Mouse (Mus musculus): ENCODE measurements around the gene Camta1. TPM values are rescaled to one million over a fixed set of nuclear protein-coding genes. Genes with fewer than 3 reads are reported as not detected.

The Camta1 gene
- total and polyA plus RNA-seq, 2 experiments = 2.7 to 6.1 TPM

DNA sequence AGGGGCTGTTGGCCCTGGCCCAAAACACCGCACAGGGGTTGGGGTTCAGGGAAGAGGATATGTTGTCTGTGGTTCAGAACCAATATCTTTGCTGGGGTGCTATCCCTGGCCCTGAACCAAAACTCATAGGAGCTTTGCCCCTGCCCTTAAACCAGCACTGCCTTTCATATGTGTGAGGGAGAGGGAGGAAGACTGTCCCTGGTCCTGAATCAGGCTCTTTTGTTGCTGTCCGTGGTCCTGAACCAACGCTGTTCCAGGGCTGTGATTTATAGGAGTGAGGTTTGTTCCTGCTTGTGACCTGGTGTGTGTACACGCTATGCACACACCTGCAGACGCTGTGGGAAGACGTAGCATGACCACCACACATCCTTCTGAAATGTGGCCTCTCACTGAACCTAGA, 256.8 kb downstream of the Camta1 start:
- H3K4me3 ChIP-seq (ENCODE audit: insufficient read depth, low read depth, low read length) = no peak overlapping the region
- H3K9ac ChIP-seq (ENCODE audit: low read depth, low read length) = no peak overlapping the region
- TF ChIP-seq CTCF (IDR thresholded peaks at IDR 0.05; ENCODE audit: low read depth, low read length) (no peak), POLR2A (IDR thresholded peaks at IDR 0.05; ENCODE audit: extremely low read depth, insufficient read depth, low read length) (no peak)
- H3K27ac ChIP-seq (replicated peaks; ENCODE audit: insufficient read depth, low read depth, low read length) = no peak overlapping the region
- peak; percentile 13 for DNase-seq (ENCODE audit: extremely low read depth, low read depth, low spot score)
- no peaks in the 10 kb centered on the region for H3K36me3 ChIP-seq (ENCODE audit: control insufficient read depth, insufficient read depth, low read length)
- H3K79me2 ChIP-seq (ENCODE audit: control insufficient read depth, insufficient read depth, low read length) = no peaks in the 10 kb centered on the region
- 33% methylated on average over 6 of the region's 6 CpGs for WGBS
- peaks cover 5% of the 10 kb centered on the region; the same call in 1 of the 2 replicates for H3K27me3 ChIP-seq (ENCODE audit: control insufficient read depth, insufficient read depth, low read length)
- no peaks in the 10 kb centered on the region for H3K4me1 ChIP-seq (ENCODE audit: control insufficient read depth, insufficient read depth, low read length)

- Histone ChIP-seq H3K4me1 (ENCODE audit: control insufficient read depth, insufficient read depth, low read length) (no peaks in the 10 kb centered on the region), H3K79me2 (ENCODE audit: control insufficient read depth, insufficient read depth, low read length) (no peaks in the 10 kb centered on the region), H3K4me3 (ENCODE audit: insufficient read depth, low read depth, low read length) (no peak overlapping the region), H3K27me3 (ENCODE audit: control insufficient read depth, insufficient read depth, low read length) (peaks cover 5% of the 10 kb centered on the region; the same call in 1 of the 2 replicates), H3K36me3 (ENCODE audit: control insufficient read depth, insufficient read depth, low read length) (no peaks in the 10 kb centered on the region), H3K9ac (ENCODE audit: low read depth, low read length) (no peak overlapping the region), H3K27ac (replicated peaks; ENCODE audit: insufficient read depth, low read depth, low read length) (no peak overlapping the region)
- 8% methylated on average over 16 of the region's 16 CpGs for WGBS
- DNase-seq (ENCODE audit: extremely low read depth, low read depth, low spot score) = peak; percentile 8
- TF ChIP-seq POLR2A (IDR thresholded peaks at IDR 0.05; ENCODE audit: extremely low read depth, insufficient read depth, low read length) (no peak), CTCF (IDR thresholded peaks at IDR 0.05; ENCODE audit: low read depth, low read length) (no peak; the same call in 1 of the 2 replicates)
Measured at GRCm38 (mm10) chr4:151604481-151604880, 257.2 kb downstream of the Camta1 start.

GRCm38 (mm10) chr4:151603586-151603985, 258.1 kb downstream of the Camta1 start:
- WGBS = 88% methylated on average over 9 of the region's 9 CpGs
- Histone ChIP-seq H3K36me3 (ENCODE audit: control insufficient read depth, insufficient read depth, low read length) (no peaks in the 10 kb centered on the region), H3K27me3 (ENCODE audit: control insufficient read depth, insufficient read depth, low read length) (peaks cover 5% of the 10 kb centered on the region; the same call in 1 of the 2 replicates), H3K9ac (ENCODE audit: low read depth, low read length) (no peak overlapping the region), H3K4me1 (ENCODE audit: control insufficient read depth, insufficient read depth, low read length) (no peaks in the 10 kb centered on the region), H3K27ac (replicated peaks; ENCODE audit: insufficient read depth, low read depth, low read length) (no peak overlapping the region), H3K4me3 (ENCODE audit: insufficient read depth, low read depth, low read length) (no peak overlapping the region), H3K79me2 (ENCODE audit: control insufficient read depth, insufficient read depth, low read length) (no peaks in the 10 kb centered on the region)
- TF ChIP-seq CTCF (IDR thresholded peaks at IDR 0.05; ENCODE audit: low read depth, low read length) (no peak), POLR2A (IDR thresholded peaks at IDR 0.05; ENCODE audit: extremely low read depth, insufficient read depth, low read length) (no peak)
- DNase-seq (ENCODE audit: extremely low read depth, low read depth, low spot score) = no peak

- no peaks in the 10 kb centered on the region for H3K4me1 ChIP-seq (ENCODE audit: control insufficient read depth, insufficient read depth, low read length)
- no peak overlapping the region for H3K9ac ChIP-seq (ENCODE audit: low read depth, low read length)
- WGBS = 48% methylated on average over 8 of the region's 8 CpGs
- TF ChIP-seq POLR2A (IDR thresholded peaks at IDR 0.05; ENCODE audit: extremely low read depth, insufficient read depth, low read length) (no peak), CTCF (IDR thresholded peaks at IDR 0.05; ENCODE audit: low read depth, low read length) (no peak)
- no peaks in the 10 kb centered on the region for H3K27me3 ChIP-seq (ENCODE audit: control insufficient read depth, insufficient read depth, low read length)
- H3K36me3 ChIP-seq (ENCODE audit: control insufficient read depth, insufficient read depth, low read length) = no peaks in the 10 kb centered on the region
- H3K79me2 ChIP-seq (ENCODE audit: control insufficient read depth, insufficient read depth, low read length) = no peaks in the 10 kb centered on the region
- H3K4me3 ChIP-seq (ENCODE audit: insufficient read depth, low read depth, low read length) = no peak overlapping the region
- no peak overlapping the region for H3K27ac ChIP-seq (replicated peaks; ENCODE audit: insufficient read depth, low read depth, low read length)
- no peak for DNase-seq (ENCODE audit: extremely low read depth, low read depth, low spot score)
Measured at GRCm38 (mm10) chr4:151595116-151595515, 266.6 kb downstream of the Camta1 start.

GRCm38 (mm10) chr4:151593042-151593441, 268.6 kb downstream of the Camta1 start:
- Histone ChIP-seq H3K27me3 (ENCODE audit: control insufficient read depth, insufficient read depth, low read length) (no peaks in the 10 kb centered on the region), H3K4me1 (ENCODE audit: control insufficient read depth, insufficient read depth, low read length) (no peaks in the 10 kb centered on the region), H3K79me2 (ENCODE audit: control insufficient read depth, insufficient read depth, low read length) (no peaks in the 10 kb centered on the region), H3K27ac (replicated peaks; ENCODE audit: insufficient read depth, low read depth, low read length) (no peak overlapping the region), H3K36me3 (ENCODE audit: control insufficient read depth, insufficient read depth, low read length) (no peaks in the 10 kb centered on the region), H3K4me3 (ENCODE audit: insufficient read depth, low read depth, low read length) (no peak overlapping the region), H3K9ac (ENCODE audit: low read depth, low read length) (no peak overlapping the region)
- TF ChIP-seq CTCF (IDR thresholded peaks at IDR 0.05; ENCODE audit: low read depth, low read length) = no peak
- TF ChIP-seq POLR2A (IDR thresholded peaks at IDR 0.05; ENCODE audit: extremely low read depth, insufficient read depth, low read length) = no peak
- 66% methylated on average over 7 of the region's 7 CpGs for WGBS
- DNase-seq (ENCODE audit: extremely low read depth, low read depth, low spot score) = no peak

DNA sequence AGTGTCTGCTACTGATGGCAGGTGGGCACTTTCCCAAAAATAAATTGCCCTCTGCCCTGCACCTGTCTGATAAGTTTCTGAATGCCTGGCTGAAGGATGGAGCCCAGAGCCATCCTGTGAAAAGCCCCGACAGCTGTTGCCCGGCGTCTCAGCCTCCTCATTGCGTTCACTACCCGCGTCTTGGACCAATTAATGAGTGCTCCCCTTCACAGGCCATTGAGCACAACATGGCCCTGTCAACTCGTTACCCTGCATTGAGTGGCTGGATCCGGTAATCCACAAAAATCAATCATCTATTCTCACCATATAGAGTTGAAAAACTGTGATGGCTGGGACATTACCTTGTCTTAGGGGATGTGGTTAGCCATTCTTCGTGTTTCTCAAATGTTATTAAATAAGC, 275.6 kb downstream of the Camta1 start:
- Histone ChIP-seq H3K9ac (ENCODE audit: low read depth, low read length) (no peak overlapping the region), H3K79me2 (ENCODE audit: control insufficient read depth, insufficient read depth, low read length) (no peaks in the 10 kb centered on the region), H3K36me3 (ENCODE audit: control insufficient read depth, insufficient read depth, low read length) (no peaks in the 10 kb centered on the region), H3K4me1 (ENCODE audit: control insufficient read depth, insufficient read depth, low read length) (no peaks in the 10 kb centered on the region), H3K4me3 (ENCODE audit: insufficient read depth, low read depth, low read length) (no peak overlapping the region), H3K27me3 (ENCODE audit: control insufficient read depth, insufficient read depth, low read length) (no peaks in the 10 kb centered on the region), H3K27ac (replicated peaks; ENCODE audit: insufficient read depth, low read depth, low read length) (no peak overlapping the region)
- TF ChIP-seq POLR2A (IDR thresholded peaks at IDR 0.05; ENCODE audit: extremely low read depth, insufficient read depth, low read length) (no peak), CTCF (IDR thresholded peaks at IDR 0.05; ENCODE audit: low read depth, low read length) (no peak)
- 86% methylated on average over 9 of the region's 9 CpGs for WGBS
- DNase-seq (ENCODE audit: extremely low read depth, low read depth, low spot score) = no peak

Measured in liver, adult 2 months (tissue).